Mouse (Mus musculus) erythroblast, embryonic 14.5 days (primary cell): Measurements from ENCODE around the gene Zfp87.

Source experiments
- GATA1 ChIP-seq: IDR thresholded peaks from 2 replicates; pipeline ENCODE4 v1.6.1; 2012; ENCODE audit warnings: low read length, inconsistent platforms, mixed read lengths
- TAL1 ChIP-seq: IDR thresholded peaks from 3 replicates; pipeline ENCODE4 v1.6.1; 2012; ENCODE audit warnings: low read length, inconsistent platforms, mixed read lengths

- TF ChIP-seq GATA1 (no peak), TAL1 (no peak)
Observed at GRCm38 (mm10) chr13:67495631-67496030, 30.3 kb downstream of the Zfp87 start.
